Mouse (Mus musculus) cerebellum, postnatal 14 days (tissue): Measurements from ENCODE around the gene Gm14214.

Experiments used
- DNase-seq, 2 experiments: peaks; one replicate each; pipeline ENCODE4 v3.0.0; 2021; ENCODE audit warnings: mixed read lengths in 2 of 2

Gene Gm14214

GRCm38 (mm10) chr2:154769930-154770329 lies at the start of gene Gm14214:
Gene Gm14214 (minus strand): TSS chr2:154770030.
- DNase-seq: no peak

GRCm38 (mm10) chr2:154818599-154818998 lies 48.8 kb upstream of the Gm14214 start:
- DNase-seq: no peak

- peak; percentile 68 to 78 for DNase-seq
Measured at GRCm38 (mm10) chr2:154817788-154818187, 48.0 kb upstream of the Gm14214 start.

- DNase-seq: no peak
Measured at GRCm38 (mm10) chr2:154817089-154817488, 47.3 kb upstream of the Gm14214 start.

GRCm38 (mm10) chr2:154813426-154813825 lies 43.6 kb upstream of the Gm14214 start:
- no peak for DNase-seq

- DNase-seq: no peak
Measured at GRCm38 (mm10) chr2:154810821-154811220, 41.0 kb upstream of the Gm14214 start.

- peak; percentile 35 to 53 for DNase-seq
Measured at GRCm38 (mm10) chr2:154809107-154809762, 39.4 kb upstream of the Gm14214 start.

GRCm38 (mm10) chr2:154807689-154808088 lies 37.9 kb upstream of the Gm14214 start:
- no peak for DNase-seq

- no peak for DNase-seq
Measured at GRCm38 (mm10) chr2:154803845-154804244, 34.0 kb upstream of the Gm14214 start.

GRCm38 (mm10) chr2:154803372-154803771 lies 33.5 kb upstream of the Gm14214 start:
- no peak for DNase-seq

GRCm38 (mm10) chr2:154791661-154792642 lies 22.1 kb upstream of the Gm14214 start:
- DNase-seq: peak; percentile 73

- DNase-seq: peak; percentile 98
Measured at GRCm38 (mm10) chr2:154790656-154791483, 21.0 kb upstream of the Gm14214 start, which contains the start of the genes Raly and a. Gene Raly (plus strand): TSS chr2:154791096. Gene a (plus strand): TSS chr2:154791402.

GRCm38 (mm10) chr2:154789977-154790655 lies 20.3 kb upstream of the Gm14214 start:
- DNase-seq: peak in 1 of 2 experiments; percentile 31

GRCm38 (mm10) chr2:154789381-154789780 lies 19.6 kb upstream of the Gm14214 start:
- DNase-seq: peak in 1 of 2 experiments; percentile 17

- DNase-seq: peak in 1 of 2 experiments; percentile 33
Measured at GRCm38 (mm10) chr2:154786776-154787175, 16.9 kb upstream of the Gm14214 start.

- no peak for DNase-seq
Measured at GRCm38 (mm10) chr2:154786187-154786586, 16.4 kb upstream of the Gm14214 start.

- no peak for DNase-seq
Measured at GRCm38 (mm10) chr2:154785284-154785683, 15.5 kb upstream of the Gm14214 start.

- DNase-seq: no peak
Measured at GRCm38 (mm10) chr2:154782856-154783650, 13.2 kb upstream of the Gm14214 start.

GRCm38 (mm10) chr2:154782361-154782760 lies 12.5 kb upstream of the Gm14214 start:
- DNase-seq: peak; percentile 32 to 33

GRCm38 (mm10) chr2:154779648-154780047 lies 9.8 kb upstream of the Gm14214 start:
- DNase-seq: no peak

- DNase-seq: peak in 1 of 2 experiments; percentile 26
Measured at GRCm38 (mm10) chr2:154776496-154776895, 6.7 kb upstream of the Gm14214 start.
